Mouse (Mus musculus) CH12.LX (cell line): ENCODE measurements around the gene Cotl1.

Experiments used
- IRF4 ChIP-seq: IDR thresholded peaks from 2 replicates; pipeline ENCODE4 v1.6.1; 2014; ENCODE audit warnings: low read depth, mild to moderate bottlenecking, inconsistent platforms, low read length, improper control_type of control experiment
- MEF2A ChIP-seq: IDR thresholded peaks from 2 replicates; pipeline ENCODE4 v1.6.1; 2014; ENCODE audit warnings: low read depth, mild to moderate bottlenecking, inconsistent platforms, low read length, improper control_type of control experiment, borderline replicate concordance
- NELFE ChIP-seq: IDR thresholded peaks from 2 replicates; pipeline ENCODE4 v1.6.1; 2011; ENCODE audit warnings: low read depth, low read length, improper control_type of control experiment
- TCF12 ChIP-seq: IDR thresholded peaks from 2 replicates; pipeline ENCODE4 v1.6.1; 2014; ENCODE audit warnings: low read depth, mild to moderate bottlenecking, inconsistent platforms, low read length, improper control_type of control experiment
- USF1 ChIP-seq: IDR thresholded peaks from 2 replicates; pipeline ENCODE4 v1.6.1; 2014; ENCODE audit warnings: low read depth, mild to moderate bottlenecking, inconsistent platforms, low read length, improper control_type of control experiment

DNA sequence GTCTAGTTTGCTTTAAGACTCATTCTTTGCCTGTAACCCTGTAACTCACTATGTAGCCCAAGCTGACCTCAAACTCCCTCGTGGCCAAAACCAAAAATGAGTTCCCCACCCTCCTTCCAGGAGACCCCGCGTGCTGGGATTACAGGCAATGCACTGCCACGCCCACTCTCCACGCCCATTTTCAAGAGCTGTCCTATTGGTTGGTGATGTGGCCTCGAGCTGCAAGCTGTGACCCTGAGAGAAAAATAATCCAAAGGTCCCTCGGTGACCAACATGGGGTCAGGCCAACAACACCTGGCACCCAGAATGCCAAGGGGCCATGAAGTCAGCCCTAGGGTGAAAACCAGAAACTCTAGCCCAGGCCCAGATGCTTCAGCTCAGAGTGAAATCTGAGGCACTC is 45.7 kb downstream of the Cotl1 start:
- no peak for TF ChIP-seq IRF4
- no peak for TF ChIP-seq NELFE
- TF ChIP-seq USF1: no peak
- TF ChIP-seq MEF2A: no peak
- no peak for TF ChIP-seq TCF12
